Mouse (Mus musculus): Measurements from ENCODE around the gene Prkg1. TPM values are rescaled to one million over a fixed set of nuclear protein-coding genes. Genes with fewer than 3 reads are reported as not detected.

Gene Prkg1
- polyA plus RNA-seq, 1 experiment: 1.4 TPM

DNA sequence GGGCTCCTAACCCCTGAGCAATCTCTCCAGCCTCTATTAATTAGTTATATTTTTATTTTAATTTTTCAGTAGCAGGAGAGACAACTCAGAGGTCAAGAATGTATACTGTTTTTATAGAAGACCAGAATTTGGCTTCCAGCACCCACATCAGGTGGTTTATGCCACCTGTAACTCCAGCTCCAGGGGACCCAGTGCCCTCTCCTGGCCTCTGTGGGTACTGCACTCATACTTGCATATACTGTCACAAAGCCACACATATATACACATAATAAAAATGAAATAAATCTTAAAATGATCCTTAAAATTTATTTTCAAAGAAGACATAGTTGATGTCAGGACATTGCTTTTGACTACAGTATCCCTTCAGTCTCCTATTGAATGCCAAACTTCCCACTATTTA, 862.5 kb downstream of the Prkg1 start:
- no peak overlapping the region for H3K27ac ChIP-seq (ENCODE audit: control insufficient read depth, insufficient read depth, low read depth, low read length, poor library complexity)
- no peak for TF ChIP-seq POLR2A (IDR thresholded peaks at IDR 0.05; ENCODE audit: borderline replicate concordance, control insufficient read depth, low read depth, low read length)
- TF ChIP-seq CTCF (IDR thresholded peaks at IDR 0.05; ENCODE audit: control insufficient read depth, insufficient read depth, low read length): no peak
- H3K4me3 ChIP-seq (replicated peaks; ENCODE audit: control insufficient read depth, low read depth, low read length): no peak overlapping the region
- no peaks in the 10 kb centered on the region for H3K4me1 ChIP-seq (ENCODE audit: control insufficient read depth, insufficient read depth, low read length)

DNA sequence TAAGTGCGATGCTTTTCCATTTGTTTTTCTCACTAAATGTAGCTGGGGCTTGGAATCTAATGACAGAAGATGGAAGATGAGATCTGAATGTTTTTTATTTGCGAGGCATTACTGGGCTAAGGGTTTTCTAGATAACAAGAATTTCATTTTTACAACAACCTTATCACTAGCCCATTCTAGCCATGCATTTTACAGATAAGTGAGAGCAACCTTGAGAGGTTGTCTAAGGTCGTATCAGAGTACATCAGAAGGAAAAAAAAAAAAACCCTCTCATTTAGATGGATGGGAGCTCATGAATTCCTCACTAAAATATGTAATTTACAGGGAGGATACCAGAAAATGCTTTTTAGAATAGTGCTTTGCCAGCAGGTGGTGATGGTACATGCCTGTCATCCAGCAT, 863.8 kb downstream of the Prkg1 start:
- no peak overlapping the region for H3K27ac ChIP-seq (ENCODE audit: control insufficient read depth, insufficient read depth, low read depth, low read length, poor library complexity)
- H3K4me1 ChIP-seq (ENCODE audit: control insufficient read depth, insufficient read depth, low read length): no peaks in the 10 kb centered on the region
- TF ChIP-seq POLR2A (IDR thresholded peaks at IDR 0.05; ENCODE audit: borderline replicate concordance, control insufficient read depth, low read depth, low read length) (no peak), CTCF (IDR thresholded peaks at IDR 0.05; ENCODE audit: control insufficient read depth, insufficient read depth, low read length) (no peak)
- 59% methylated on average over 3 of the region's 3 CpGs for WGBS
- no peak overlapping the region for H3K4me3 ChIP-seq (replicated peaks; ENCODE audit: control insufficient read depth, low read depth, low read length)

GRCm38 (mm10) chr19:30890377-30890776, 874.5 kb downstream of the Prkg1 start:
- 59% methylated on average over 2 of the region's 2 CpGs for WGBS
- TF ChIP-seq CTCF (IDR thresholded peaks at IDR 0.05; ENCODE audit: control insufficient read depth, insufficient read depth, low read length) (no peak), POLR2A (IDR thresholded peaks at IDR 0.05; ENCODE audit: borderline replicate concordance, control insufficient read depth, low read depth, low read length) (no peak)
- Histone ChIP-seq H3K27ac (ENCODE audit: control insufficient read depth, insufficient read depth, low read depth, low read length, poor library complexity) (no peak overlapping the region), H3K4me3 (replicated peaks; ENCODE audit: control insufficient read depth, low read depth, low read length) (no peak overlapping the region), H3K4me1 (ENCODE audit: control insufficient read depth, insufficient read depth, low read length) (no peaks in the 10 kb centered on the region)

DNA sequence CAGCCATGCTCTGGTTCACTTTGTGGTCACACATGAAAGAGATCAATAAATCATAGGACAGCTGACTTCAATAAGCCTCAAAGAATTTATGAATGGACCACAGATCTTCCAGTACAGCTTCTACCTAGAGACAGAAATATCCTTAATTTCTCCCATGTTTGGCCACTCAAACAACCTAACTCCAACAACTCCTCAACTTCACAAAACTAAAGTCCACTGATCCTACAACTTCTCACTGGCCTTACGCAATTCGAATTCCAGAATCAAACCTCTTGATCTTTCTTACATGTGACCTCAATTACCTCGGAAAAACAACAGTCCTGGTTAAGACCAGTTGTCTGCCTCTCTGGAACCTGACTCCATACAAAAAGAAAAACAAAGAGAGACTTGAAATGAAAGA, 875.0 kb downstream of the Prkg1 start:
- H3K27ac ChIP-seq (ENCODE audit: control insufficient read depth, insufficient read depth, low read depth, low read length, poor library complexity): no peak overlapping the region
- H3K4me1 ChIP-seq (ENCODE audit: control insufficient read depth, insufficient read depth, low read length): no peaks in the 10 kb centered on the region
- 80% methylated on average over 3 of the region's 3 CpGs for WGBS
- TF ChIP-seq CTCF (IDR thresholded peaks at IDR 0.05; ENCODE audit: control insufficient read depth, insufficient read depth, low read length) (no peak), POLR2A (IDR thresholded peaks at IDR 0.05; ENCODE audit: borderline replicate concordance, control insufficient read depth, low read depth, low read length) (no peak)
- H3K4me3 ChIP-seq (replicated peaks; ENCODE audit: control insufficient read depth, low read depth, low read length): no peak overlapping the region

- Histone ChIP-seq H3K4me3 (replicated peaks; ENCODE audit: control insufficient read depth, low read depth, low read length) (no peak overlapping the region), H3K27ac (ENCODE audit: control insufficient read depth, insufficient read depth, low read depth, low read length, poor library complexity) (no peak overlapping the region), H3K4me1 (ENCODE audit: control insufficient read depth, insufficient read depth, low read length) (no peaks in the 10 kb centered on the region)
- 22% methylated on average over 4 of the region's 4 CpGs for WGBS
- TF ChIP-seq POLR2A (IDR thresholded peaks at IDR 0.05; ENCODE audit: borderline replicate concordance, control insufficient read depth, low read depth, low read length) (no peak), CTCF (IDR thresholded peaks at IDR 0.05; ENCODE audit: control insufficient read depth, insufficient read depth, low read length) (no peak)
Measured at GRCm38 (mm10) chr19:30861441-30861840, 903.4 kb downstream of the Prkg1 start.

GRCm38 (mm10) chr19:30851023-30851422, 913.8 kb downstream of the Prkg1 start:
- WGBS: 84% methylated on average over 4 of the region's 4 CpGs
- no peak overlapping the region for H3K4me3 ChIP-seq (replicated peaks; ENCODE audit: control insufficient read depth, low read depth, low read length)
- no peak for TF ChIP-seq CTCF (IDR thresholded peaks at IDR 0.05; ENCODE audit: control insufficient read depth, insufficient read depth, low read length)
- TF ChIP-seq POLR2A (IDR thresholded peaks at IDR 0.05; ENCODE audit: borderline replicate concordance, control insufficient read depth, low read depth, low read length): no peak
- no peaks in the 10 kb centered on the region for H3K4me1 ChIP-seq (ENCODE audit: control insufficient read depth, insufficient read depth, low read length)
- no peak overlapping the region for H3K27ac ChIP-seq (ENCODE audit: control insufficient read depth, insufficient read depth, low read depth, low read length, poor library complexity)

DNA sequence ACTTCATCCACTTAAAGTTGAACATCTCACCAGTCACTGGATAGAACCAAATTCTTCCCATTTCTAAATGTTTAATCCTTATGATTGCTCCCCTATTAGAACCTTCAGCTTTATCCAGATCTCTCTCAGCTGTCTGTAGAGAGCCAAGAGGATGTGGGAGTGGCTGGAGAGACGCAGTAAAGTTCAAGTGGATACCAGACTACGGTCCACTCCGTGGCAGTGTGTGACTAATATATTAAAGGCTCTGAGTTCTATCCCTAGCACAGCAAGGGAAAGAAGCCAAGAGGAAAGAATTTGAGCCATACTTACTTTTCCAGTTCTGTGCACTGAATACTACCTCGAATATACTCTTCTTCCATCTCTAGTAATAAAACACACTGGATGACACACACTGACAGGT, 919.9 kb downstream of the Prkg1 start:
- 66% methylated on average over 4 of the region's 4 CpGs for WGBS
- no peak overlapping the region for H3K4me3 ChIP-seq (replicated peaks; ENCODE audit: control insufficient read depth, low read depth, low read length)

DNA sequence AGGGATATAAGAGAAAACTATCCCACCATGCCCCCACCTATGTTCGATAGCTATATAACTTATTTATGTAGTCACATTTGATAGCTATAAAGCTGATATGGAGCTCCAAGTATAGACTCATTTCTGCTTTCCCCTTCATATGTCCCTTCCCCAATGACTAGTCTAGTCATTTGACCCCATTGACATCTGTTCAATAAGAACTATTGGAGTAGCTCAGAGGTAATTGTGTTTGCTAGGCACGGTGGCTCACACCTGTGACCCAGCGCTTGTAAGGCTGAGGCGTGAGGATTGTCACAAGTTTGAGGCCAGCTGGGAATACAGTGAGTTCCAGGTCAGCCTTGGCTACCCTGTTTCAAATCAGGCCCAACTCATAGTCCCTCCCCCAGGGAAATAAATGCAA, 921.2 kb downstream of the Prkg1 start:
- no peak overlapping the region for H3K4me3 ChIP-seq (replicated peaks; ENCODE audit: control insufficient read depth, low read depth, low read length)
- 76% methylated on average over 4 of the region's 4 CpGs for WGBS
- no peak for TF ChIP-seq CTCF (IDR thresholded peaks at IDR 0.05; ENCODE audit: control insufficient read depth, insufficient read depth, low read length)
- no peak for TF ChIP-seq POLR2A (IDR thresholded peaks at IDR 0.05; ENCODE audit: borderline replicate concordance, control insufficient read depth, low read depth, low read length)
- H3K4me1 ChIP-seq (ENCODE audit: control insufficient read depth, insufficient read depth, low read length): no peaks in the 10 kb centered on the region
- H3K27ac ChIP-seq (ENCODE audit: control insufficient read depth, insufficient read depth, low read depth, low read length, poor library complexity): no peak overlapping the region

More for the DNA sequence above, 919.9 kb downstream of the Prkg1 start:
- H3K4me1 ChIP-seq (ENCODE audit: control insufficient read depth, insufficient read depth, low read length): no peaks in the 10 kb centered on the region
- TF ChIP-seq CTCF (IDR thresholded peaks at IDR 0.05; ENCODE audit: control insufficient read depth, insufficient read depth, low read length) (no peak), POLR2A (IDR thresholded peaks at IDR 0.05; ENCODE audit: borderline replicate concordance, control insufficient read depth, low read depth, low read length) (no peak)
- H3K27ac ChIP-seq (ENCODE audit: control insufficient read depth, insufficient read depth, low read depth, low read length, poor library complexity): no peak overlapping the region

GRCm38 (mm10) chr19:30843052-30843564, 921.7 kb downstream of the Prkg1 start:
- no peak overlapping the region for H3K4me3 ChIP-seq (replicated peaks; ENCODE audit: control insufficient read depth, low read depth, low read length)
- no peaks in the 10 kb centered on the region for H3K4me1 ChIP-seq (ENCODE audit: control insufficient read depth, insufficient read depth, low read length)
- no peak overlapping the region for H3K27ac ChIP-seq (ENCODE audit: control insufficient read depth, insufficient read depth, low read depth, low read length, poor library complexity)
- TF ChIP-seq POLR2A (IDR thresholded peaks at IDR 0.05; ENCODE audit: borderline replicate concordance, control insufficient read depth, low read depth, low read length) (no peak), CTCF (IDR thresholded peaks at IDR 0.05; ENCODE audit: control insufficient read depth, insufficient read depth, low read length) (no peak)
- 12% methylated on average over 4 of the region's 4 CpGs for WGBS

Data from bone marrow, adult 2 months (tissue).